In the genomic region with DNA sequence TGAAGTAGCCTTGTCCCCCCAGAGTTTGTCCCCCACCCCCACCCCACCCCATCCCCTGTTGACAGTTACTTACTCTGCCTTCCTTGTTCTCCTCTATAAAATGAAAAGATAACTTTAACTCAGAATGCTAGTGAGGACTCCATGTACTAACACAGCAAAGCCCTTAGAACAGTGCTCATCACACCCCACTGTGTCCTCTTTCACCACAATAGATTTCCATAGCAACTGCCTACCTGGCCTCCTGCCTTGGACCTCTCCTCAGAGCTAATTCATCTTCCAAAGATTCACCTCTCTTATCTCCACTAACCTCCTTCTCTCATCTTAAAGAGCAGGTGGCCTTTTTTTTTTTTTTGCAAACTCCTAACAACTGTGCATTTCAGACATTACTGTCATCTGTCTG, we compare ENCODE assay signal across 15 mouse cellular contexts.
"Had no signal": no experiment of that assay in that cellular context is flagged by ENCODE, and none has a peak within 500 bp of the region (broad histone marks: within the 10 kb centered on the region; RNA-seq: fewer than 3 reads in every experiment).

No protein-coding gene starts in this region.

- H3K27me3 ChIP-seq: intestine, embryonic 15.5 days; kidney, embryonic 15.5 days; liver, embryonic 13.5 days; neural tube, embryonic 12.5 days; neural tube, embryonic 15.5 days had no signal

- H3K9ac ChIP-seq: intestine, embryonic 15.5 days; kidney, embryonic 15.5 days; liver, embryonic 13.5 days; neural tube, embryonic 12.5 days; neural tube, embryonic 15.5 days had no signal

- ATAC-seq: intestine, embryonic 15.5 days had no signal

- H3K27ac ChIP-seq: intestine, embryonic 15.5 days; kidney, embryonic 15.5 days; liver, embryonic 13.5 days; neural tube, embryonic 12.5 days; neural tube, embryonic 15.5 days had no signal

- H3K36me3 ChIP-seq: intestine, embryonic 15.5 days; kidney, embryonic 15.5 days; liver, embryonic 13.5 days; neural tube, embryonic 12.5 days; neural tube, embryonic 15.5 days had no signal

- H3K4me2 ChIP-seq: intestine, embryonic 15.5 days; kidney, embryonic 15.5 days; liver, embryonic 13.5 days; midbrain, embryonic 11.5 days; neural tube, embryonic 12.5 days; neural tube, embryonic 15.5 days had no signal

- H3K4me1 ChIP-seq: intestine, embryonic 15.5 days; liver, embryonic 13.5 days; neural tube, embryonic 12.5 days; neural tube, embryonic 15.5 days had no signal

- H3K9me3 ChIP-seq: intestine, embryonic 15.5 days; kidney, embryonic 15.5 days; liver, embryonic 13.5 days; neural tube, embryonic 12.5 days; neural tube, embryonic 15.5 days had no signal

- DNase-seq: kidney, adult 11 months; kidney, adult 8-10 months; kidney, postnatal 10 days; kidney, postnatal 36 days; liver, embryonic 13.5 days; lung, adult 2 months; lung, postnatal 14 days; lung, postnatal 4 days; thymus, adult 18-20 months; thymus, postnatal 36 days had no signal

- H3K4me3 ChIP-seq: intestine, embryonic 15.5 days; kidney, embryonic 15.5 days; liver, embryonic 13.5 days; neural tube, embryonic 12.5 days; neural tube, embryonic 15.5 days had no signal
